Mouse (Mus musculus) kidney, adult 9 months (tissue): ENCODE results near the gene Zbtb41.

Source experiments
- DNase-seq: peaks from one replicate; pipeline ENCODE4 v3.0.0; 2022

Zbtb41 gene

DNA sequence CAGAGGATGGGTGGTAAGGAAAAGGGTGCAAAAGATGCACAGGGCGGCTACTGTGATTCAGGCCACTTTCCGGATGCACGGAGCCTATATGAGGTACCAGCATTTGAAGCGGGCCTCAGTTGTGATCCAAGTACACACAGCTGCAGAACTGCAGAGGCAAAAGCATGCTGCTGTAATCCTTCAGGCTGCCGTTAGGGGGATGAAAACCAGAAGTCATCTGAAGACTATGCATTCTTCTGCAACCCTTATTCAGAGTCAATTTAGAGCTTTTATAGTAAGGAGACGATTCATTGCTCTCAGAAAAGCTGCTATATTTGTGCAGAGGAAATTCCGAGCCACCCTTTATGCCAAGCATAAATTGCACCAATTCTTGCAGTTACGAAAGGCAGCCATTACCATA is 58.2 kb downstream of the Zbtb41 start:
- DNase-seq: no peak

GRCm38 (mm10) chr1:139481146-139481545 is 59.1 kb downstream of the Zbtb41 start:
- no peak for DNase-seq

- no peak for DNase-seq
Observed at GRCm38 (mm10) chr1:139494630-139495029, 72.5 kb downstream of the Zbtb41 start.

DNA sequence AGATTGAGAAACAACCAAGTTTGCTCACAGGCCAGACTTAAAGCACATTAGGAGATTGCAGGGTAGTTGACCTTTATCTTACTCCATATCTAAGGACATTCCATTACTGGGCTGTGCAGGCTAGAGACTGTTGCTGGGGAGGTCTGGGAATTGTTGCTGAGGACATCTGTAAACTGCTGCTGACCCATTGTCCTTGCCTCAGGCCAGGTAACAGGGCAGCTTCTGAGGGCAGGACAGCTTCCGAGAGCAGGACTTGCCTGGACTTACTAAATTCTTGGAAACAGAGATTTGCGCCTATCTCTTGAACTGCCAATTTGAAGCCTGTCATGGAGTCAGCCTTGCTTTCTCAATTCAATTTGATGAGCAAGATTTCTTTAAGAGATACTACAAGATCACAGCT is 73.3 kb downstream of the Zbtb41 start:
- no peak for DNase-seq

- no peak for DNase-seq
Observed at GRCm38 (mm10) chr1:139496212-139496611, 74.1 kb downstream of the Zbtb41 start.

GRCm38 (mm10) chr1:139499751-139500150 is 77.7 kb downstream of the Zbtb41 start:
- DNase-seq: no peak

DNA sequence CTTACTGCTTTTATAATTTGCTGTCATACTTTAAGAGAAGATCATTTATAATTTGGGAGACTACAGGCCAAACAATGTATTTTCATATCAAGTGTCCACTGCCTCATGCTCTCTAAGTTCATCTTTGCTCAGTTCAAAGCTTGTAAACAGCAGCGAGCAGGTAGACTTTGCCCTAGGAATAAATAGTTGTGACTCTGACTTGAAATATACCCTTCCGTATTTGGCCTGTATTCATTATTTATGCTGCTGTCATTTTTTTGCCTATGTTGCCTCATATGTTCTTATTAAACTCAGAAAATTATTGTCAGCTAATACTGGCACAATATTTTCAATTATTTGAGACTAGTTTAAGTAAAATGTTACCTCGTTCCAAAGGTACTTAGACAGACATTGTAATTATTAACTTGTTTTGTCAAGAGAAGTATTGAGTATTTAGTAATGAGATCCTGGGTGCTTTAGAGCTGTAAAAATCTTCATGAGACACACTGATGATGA is 79.2 kb downstream of the Zbtb41 start, which contains the start of gene F13b:
Gene F13b (plus strand): TSS at position 445 of the 495 bp plus-strand sequence.
- peak; percentile 71 for DNase-seq
